Mouse (Mus musculus): Measurements from ENCODE around the gene Galp.

DNA sequence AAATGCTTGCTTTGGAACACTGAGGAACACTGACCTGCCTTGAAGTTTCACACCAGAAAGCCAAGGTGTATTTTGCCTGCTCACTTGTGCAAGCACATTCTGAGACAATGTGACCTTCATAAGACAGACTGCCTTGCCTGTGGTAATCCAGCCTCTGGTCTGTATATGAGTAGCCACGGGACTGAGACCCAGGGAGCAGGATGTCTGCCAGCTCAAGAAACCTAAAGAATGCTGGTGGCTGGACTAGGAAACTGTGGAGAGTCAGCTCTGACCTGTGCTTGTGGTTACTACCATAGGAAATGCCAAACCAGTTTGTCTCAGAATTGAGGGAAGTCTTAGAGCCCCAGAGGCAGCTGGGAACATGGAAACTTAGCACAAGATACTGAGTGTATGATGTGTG, 11.5 kb upstream of the Galp start:
- TF ChIP-seq CTCF (conservative IDR thresholded peaks at IDR 0.05; ENCODE audit: low read length) = no peak
- no peak for TF ChIP-seq POU5F1 (IDR thresholded peaks at IDR 0.05; ENCODE audit: borderline replicate concordance, low read length)

All from E14TG2a.4 (cell line).